Mouse (Mus musculus) MEL (cell line): ENCODE results near the gene Rhoj. TPM values are rescaled to one million over a fixed set of nuclear protein-coding genes. Genes with fewer than 3 reads are reported as not detected.
A peak's percentile ranks its signal among the peaks of the same experiment; 100 is the strongest.
"Not testable (repeated sequence)": the region's sequence is repeated elsewhere in the genome, so short reads cannot be mapped to it uniquely, and the experiment has no call there.

Experiments used
- DNase-seq: peaks from one replicate; pipeline ENCODE4 v3.0.0; 2011; ENCODE audit warnings: low read depth, low spot score
- H3K27ac ChIP-seq: 2 replicates; pipeline ENCODE4 v1.5.1; 2012; ENCODE audit warnings: low read depth, mild to moderate bottlenecking, control low read depth, low read length, moderate library complexity; ENCODE audit not compliant: control insufficient read depth
- H3K27me3 ChIP-seq, 2 experiments: fragments of 150-350 bp in 1 of 2; sonication (generic) in 1 of 2; 2 replicates each; pipeline ENCODE4 v1.6.1; 2012; ENCODE audit warnings: low read length in 2 of 2, mild to moderate bottlenecking in 2 of 2, improper control_type of control experiment in 1 of 2, moderate library complexity in 1 of 2; ENCODE audit not compliant: insufficient read depth in 2 of 2, control insufficient read depth in 1 of 2
- H3K36me3 ChIP-seq, 2 experiments: 2 replicates each; pipeline ENCODE4 v1.6.1; 2012 to 2014; ENCODE audit warnings: low read length in 2 of 2, improper control_type of control experiment in 1 of 2, inconsistent platforms in 1 of 2, mild to moderate bottlenecking in 1 of 2; ENCODE audit not compliant: insufficient read depth in 2 of 2, control insufficient read depth in 1 of 2
- H3K4me1 ChIP-seq, 2 experiments: fragments of 150-350 bp in 1 of 2; sonication (generic) in 1 of 2; 2 replicates each; pipeline ENCODE4 v1.6.1; 2012; ENCODE audit warnings: low read length in 2 of 2, improper control_type of control experiment in 1 of 2, mild to moderate bottlenecking in 1 of 2; ENCODE audit not compliant: insufficient read depth in 2 of 2, control insufficient read depth in 1 of 2
- H3K4me3 ChIP-seq, 2 experiments: fragments of 150-350 bp in 1 of 2; sonication (generic) in 1 of 2; 2 replicates each; pipeline ENCODE4 v1.5.1; 2012; ENCODE audit warnings: low read depth in 2 of 2, low read length in 2 of 2, mild to moderate bottlenecking in 2 of 2, moderate library complexity in 2 of 2, control low read depth in 1 of 2, improper control_type of control experiment in 1 of 2; ENCODE audit not compliant: control insufficient read depth in 1 of 2, insufficient read depth in 1 of 2
- H3K79me2 ChIP-seq: 2 replicates; pipeline ENCODE4 v1.6.1; 2012; ENCODE audit warnings: mild to moderate bottlenecking, low read length, moderate library complexity; ENCODE audit not compliant: control insufficient read depth, poor library complexity, insufficient read depth
- H3K9ac ChIP-seq: 2 replicates; pipeline ENCODE4 v1.6.1; 2012; ENCODE audit warnings: low read depth, mild to moderate bottlenecking, control low read depth, low read length, moderate library complexity; ENCODE audit not compliant: control insufficient read depth, poor library complexity, severe bottlenecking
- H3K9me3 ChIP-seq: fragments of 150-350 bp; sonication (generic); replicated peaks from 2 replicates; pipeline ENCODE4 v1.6.1; 2012; ENCODE audit warnings: mild to moderate bottlenecking, low read length, improper control_type of control experiment, moderate library complexity; ENCODE audit not compliant: insufficient read depth
- BHLHE40 ChIP-seq: IDR thresholded peaks from 2 replicates; pipeline ENCODE4 v1.6.1; 2012; ENCODE audit warnings: low read depth, mild to moderate bottlenecking, inconsistent platforms, low read length, improper control_type of control experiment, borderline replicate concordance
- CHD1 ChIP-seq: IDR thresholded peaks from 2 replicates; pipeline ENCODE4 v1.6.1; 2012; ENCODE audit warnings: low read depth, mild to moderate bottlenecking, inconsistent platforms, low read length, improper control_type of control experiment
- CHD2 ChIP-seq: IDR thresholded peaks from 2 replicates; pipeline ENCODE4 v1.6.1; 2011; ENCODE audit warnings: low read length, improper control_type of control experiment
- CTCF ChIP-seq, 3 experiments: IDR thresholded peaks in 2 of 3; conservative IDR thresholded peaks in 1 of 3; 2 replicates each; pipeline ENCODE4 v1.5.1; 2011 to 2012; ENCODE audit warnings: low read length in 3 of 3, low read depth in 2 of 3, mild to moderate bottlenecking in 2 of 3, improper control_type of control experiment in 1 of 3, inconsistent platforms in 1 of 3, mixed read lengths in 1 of 3, moderate library complexity in 1 of 3; ENCODE audit not compliant: control insufficient read depth in 1 of 3, insufficient read depth in 1 of 3, poor library complexity in 1 of 3, severe bottlenecking in 1 of 3
- ELF1 ChIP-seq: IDR thresholded peaks from 2 replicates; pipeline ENCODE4 v1.6.1; 2014; ENCODE audit warnings: low read depth, mild to moderate bottlenecking, inconsistent platforms, low read length, improper control_type of control experiment, moderate library complexity
- ETS1 ChIP-seq: IDR thresholded peaks from 2 replicates; pipeline ENCODE4 v1.6.1; 2012; ENCODE audit warnings: low read depth, mild to moderate bottlenecking, inconsistent platforms, low read length, improper control_type of control experiment, moderate library complexity
- GATA1 ChIP-seq: IDR thresholded peaks from 2 replicates; pipeline ENCODE4 v1.6.1; 2011; ENCODE audit warnings: low read depth, low read length, improper control_type of control experiment
- JUND ChIP-seq: IDR thresholded peaks from 2 replicates; pipeline ENCODE4 v1.6.1; 2011; ENCODE audit warnings: low read depth, mild to moderate bottlenecking, improper control_type of control experiment, low read length
- MAX ChIP-seq: IDR thresholded peaks from 2 replicates; pipeline ENCODE4 v1.6.1; 2011; ENCODE audit warnings: low read length, improper control_type of control experiment
- MEF2A ChIP-seq: IDR thresholded peaks from 2 replicates; pipeline ENCODE4 v1.6.1; 2014; ENCODE audit warnings: low read depth, mild to moderate bottlenecking, inconsistent platforms, low read length, improper control_type of control experiment; ENCODE audit not compliant: poor library complexity, insufficient replicate concordance, severe bottlenecking; ENCODE audit errors: extremely low read depth
- MXI1 ChIP-seq: IDR thresholded peaks from 2 replicates; pipeline ENCODE4 v1.6.1; 2011; ENCODE audit warnings: mild to moderate bottlenecking, low read depth, low read length, improper control_type of control experiment
- MYB ChIP-seq: IDR thresholded peaks from 2 replicates; pipeline ENCODE4 v1.6.1; 2011; ENCODE audit warnings: mild to moderate bottlenecking, low read depth, low read length, improper control_type of control experiment
- MYC ChIP-seq: IDR thresholded peaks from 2 replicates; pipeline ENCODE4 v1.6.1; 2011; ENCODE audit warnings: low read depth, mild to moderate bottlenecking, low read length, improper control_type of control experiment, moderate library complexity
- NRF1 ChIP-seq: IDR thresholded peaks from 2 replicates; pipeline ENCODE4 v1.6.1; 2014; ENCODE audit warnings: low read depth, mild to moderate bottlenecking, inconsistent platforms, low read length, improper control_type of control experiment, moderate library complexity; ENCODE audit not compliant: poor library complexity, insufficient read depth, severe bottlenecking
- POLR2A ChIP-seq, 2 experiments: IDR thresholded peaks; 2 replicates each; pipeline ENCODE4 v1.6.1; 2011 to 2012; ENCODE audit warnings: low read length in 2 of 2, mild to moderate bottlenecking in 2 of 2, control low read depth in 1 of 2, improper control_type of control experiment in 1 of 2, low read depth in 1 of 2, moderate library complexity in 1 of 2; ENCODE audit not compliant: control insufficient read depth in 1 of 2, insufficient read depth in 1 of 2, poor library complexity in 1 of 2
- POLR2AphosphoS2 ChIP-seq: IDR thresholded peaks from 2 replicates; pipeline ENCODE4 v1.6.1; 2011; ENCODE audit warnings: low read length, improper control_type of control experiment
- POLR2AphosphoS5 ChIP-seq: IDR thresholded peaks from 2 replicates; pipeline ENCODE4 v1.6.1; 2012; ENCODE audit warnings: low read depth, borderline replicate concordance, mild to moderate bottlenecking, inconsistent platforms, low read length, moderate library complexity, mixed read lengths
- RAD21 ChIP-seq: IDR thresholded peaks from 2 replicates; pipeline ENCODE4 v1.6.1; 2011; ENCODE audit warnings: mild to moderate bottlenecking, low read depth, low read length, improper control_type of control experiment
- SIN3A ChIP-seq: IDR thresholded peaks from 2 replicates; pipeline ENCODE4 v1.6.1; 2012; ENCODE audit warnings: low read length, improper control_type of control experiment, inconsistent platforms
- SMC3 ChIP-seq: IDR thresholded peaks from 2 replicates; pipeline ENCODE4 v1.6.1; 2011; ENCODE audit warnings: low read depth, low read length, improper control_type of control experiment
- TBP ChIP-seq: IDR thresholded peaks from 2 replicates; pipeline ENCODE4 v1.8.0; 2011; ENCODE audit warnings: low read depth, low read length, improper control_type of control experiment
- TCF12 ChIP-seq: IDR thresholded peaks from 2 replicates; pipeline ENCODE4 v1.6.1; 2014; ENCODE audit warnings: low read depth, mild to moderate bottlenecking, inconsistent platforms, low read length, improper control_type of control experiment, moderate library complexity
- UBTF ChIP-seq: IDR thresholded peaks from 2 replicates; pipeline ENCODE4 v1.6.1; 2012; ENCODE audit warnings: low read depth, mild to moderate bottlenecking, inconsistent platforms, low read length, improper control_type of control experiment, moderate library complexity, borderline replicate concordance; ENCODE audit not compliant: insufficient read depth
- ZC3H11A ChIP-seq: IDR thresholded peaks from 2 replicates; pipeline ENCODE4 v1.6.1; 2012; ENCODE audit warnings: low read depth, mild to moderate bottlenecking, inconsistent platforms, low read length, improper control_type of control experiment
- polyA plus RNA-seq, 2 experiments: library from polyadenylated mRNA; stranded (reverse) in 1 of 2; unstranded in 1 of 2; fragments of >175 nt in 1 of 2; fragments of >200 nt in 1 of 2; gene quantifications; 2 replicates each; pipeline versions ENCODE4 v1.2.1 to v1.2.4; 2012; ENCODE audit warnings: low replicate concordance in 2 of 2, low read depth in 1 of 2; ENCODE audit not compliant: insufficient read length in 2 of 2, insufficient read depth in 1 of 2, missing spikeins in 1 of 2
- total RNA-seq: library from RNA; depleted of rRNA; stranded (reverse); fragments of 300-350 nt; gene quantifications from 2 replicates; pipeline ENCODE4 v1.2.3, GENCODE M21; 2012

Rhoj gene
- total and polyA plus RNA-seq, 3 experiments: not detected

- TF ChIP-seq POLR2A (IDR thresholded peaks at IDR 0.05; ENCODE audit: control insufficient read depth in 1 of 2, insufficient read depth in 1 of 2, low read depth in 1 of 2, low read length in 2 of 2, poor library complexity in 1 of 2) (no peak), POLR2AphosphoS5 (no peak), CTCF (IDR thresholded peaks at IDR 0.05 in 2 of 3, conservative IDR thresholded peaks at IDR 0.05 in 1 of 3; ENCODE audit: control insufficient read depth in 1 of 3, insufficient read depth in 1 of 3, low read depth in 2 of 3, low read length in 3 of 3, poor library complexity in 1 of 3, severe bottlenecking in 1 of 3) (peak in 1 of 3 experiments; percentile 17; a peak in 2 of 6 replicates), ELF1 (no peak), BHLHE40 (no peak), ZC3H11A (no peak), TCF12 (peak; percentile 71), ETS1 (no peak)
Measured at GRCm38 (mm10) chr12:75429685-75430396, 121.7 kb downstream of the Rhoj start (continued).

GRCm38 (mm10) chr12:75432400-75432799, 124.3 kb downstream of the Rhoj start:
- H3K27ac ChIP-seq, H3K4me1 ChIP-seq, DNase-seq, H3K79me2 ChIP-seq, H3K9me3 ChIP-seq, H3K36me3 ChIP-seq, H3K27me3 ChIP-seq, H3K9ac ChIP-seq, H3K4me3 ChIP-seq: not testable (repeated sequence)

- no peak overlapping the region for H3K9ac ChIP-seq
- no peaks in the 10 kb centered on the region for H3K27me3 ChIP-seq
- H3K4me3 ChIP-seq: no peak overlapping the region
- DNase-seq: no peak
- H3K36me3 ChIP-seq: no peaks in the 10 kb centered on the region
- no peak overlapping the region for H3K27ac ChIP-seq
- H3K79me2 ChIP-seq: no peaks in the 10 kb centered on the region
- no peaks in the 10 kb centered on the region for H3K4me1 ChIP-seq
- no peaks in the 10 kb centered on the region for H3K9me3 ChIP-seq
- TF ChIP-seq ETS1: no peak
- TF ChIP-seq MAX: no peak
- TF ChIP-seq RAD21: no peak
- TF ChIP-seq SMC3: no peak
- TF ChIP-seq POLR2AphosphoS2: no peak
- TF ChIP-seq SIN3A: no peak
- TF ChIP-seq GATA1: no peak
Measured at GRCm38 (mm10) chr12:75446245-75446644, 138.1 kb downstream of the Rhoj start.

- peak; percentile 32 for DNase-seq
- Histone ChIP-seq H3K79me2 (no peaks in the 10 kb centered on the region), H3K4me1 (no peaks in the 10 kb centered on the region), H3K27ac (no peak overlapping the region), H3K9ac (no peak overlapping the region), H3K36me3 (no peaks in the 10 kb centered on the region), H3K9me3 (no peaks in the 10 kb centered on the region), H3K4me3 (no peak overlapping the region), H3K27me3 (no peaks in the 10 kb centered on the region)
- no peak for TF ChIP-seq JUND
- TF ChIP-seq ELF1: no peak
- no peak for TF ChIP-seq CHD2
- no peak for TF ChIP-seq MEF2A
- no peak for TF ChIP-seq NRF1
- TF ChIP-seq MYB: no peak
- no peak for TF ChIP-seq MXI1
- TF ChIP-seq UBTF: no peak
- no peak for TF ChIP-seq CTCF (IDR thresholded peaks at IDR 0.05 in 2 of 3, conservative IDR thresholded peaks at IDR 0.05 in 1 of 3; ENCODE audit: control insufficient read depth in 1 of 3, insufficient read depth in 1 of 3, low read depth in 2 of 3, low read length in 3 of 3, poor library complexity in 1 of 3, severe bottlenecking in 1 of 3)
- no peak for TF ChIP-seq MYC
- no peak for TF ChIP-seq ETS1
- no peak for TF ChIP-seq CHD1
- TF ChIP-seq TBP: no peak
Measured at GRCm38 (mm10) chr12:75448921-75449320, 140.8 kb downstream of the Rhoj start.
